Mouse (Mus musculus): ENCODE data around the gene Krtcap2.
"Not testable (repeated sequence)": the region's sequence is repeated elsewhere in the genome, so short reads cannot be mapped to it uniquely, and the experiment has no call there.

Krtcap2 gene

GRCm38 (mm10) chr3:89245688-89246171 is at the start of gene Krtcap2:
Krtcap2 (plus strand) TSS chr3:89245966.
- DNase-seq (ENCODE audit: low read depth, low spot score), result peak; percentile 83

- peak; percentile 97 for DNase-seq (ENCODE audit: low read depth, low spot score)
Observed at GRCm38 (mm10) chr3:89195979-89196877, 49.5 kb upstream of the Krtcap2 start.

DNA sequence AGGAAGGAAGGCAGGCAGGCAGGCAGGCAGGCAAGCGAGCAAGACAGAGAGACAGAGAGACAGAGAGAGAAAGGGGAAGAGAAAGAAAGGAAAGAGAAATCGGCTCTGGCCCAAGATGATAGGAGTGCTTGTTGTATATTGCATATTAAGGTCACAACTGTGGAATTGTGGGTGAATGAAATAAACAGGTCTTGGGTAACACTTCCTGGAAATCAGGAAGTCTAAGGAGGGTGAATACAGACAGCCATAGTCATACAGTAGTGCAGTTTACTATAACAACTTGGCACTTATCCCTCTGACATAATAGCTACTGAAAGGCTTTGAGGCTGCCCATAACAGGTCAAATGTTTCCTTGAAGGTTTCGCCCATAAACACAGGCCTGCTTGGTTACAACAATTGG is 45.9 kb upstream of the Krtcap2 start:
- DNase-seq (ENCODE audit: low read depth, low spot score), result peak; percentile 38

GRCm38 (mm10) chr3:89202253-89203141 is 43.3 kb upstream of the Krtcap2 start, which contains the start of gene Gba:
Gba (plus strand) TSS chr3:89202928.
- peak; percentile 98 for DNase-seq (ENCODE audit: low read depth, low spot score)

DNA sequence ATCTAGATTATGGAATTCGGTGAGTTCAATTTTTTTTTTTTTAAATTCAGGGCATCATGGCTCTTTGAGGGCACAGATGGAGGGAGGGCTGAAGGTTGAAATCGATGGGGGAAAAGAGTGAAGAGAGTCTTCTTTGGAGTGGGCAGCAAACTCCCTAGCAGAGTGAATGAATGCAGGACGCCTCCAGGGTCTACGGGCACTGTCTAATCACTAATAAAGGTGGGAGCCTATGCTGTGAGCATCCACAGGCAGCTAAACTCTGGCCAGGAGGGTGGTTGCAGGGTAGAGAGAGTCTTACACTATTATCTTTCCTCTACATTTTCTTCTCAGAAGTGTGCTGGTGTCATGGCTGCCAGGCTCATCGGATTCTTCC is 42.6 kb upstream of the Krtcap2 start:
- DNase-seq (ENCODE audit: low read depth, low spot score), result no peak

GRCm38 (mm10) chr3:89206079-89206478 is 39.7 kb upstream of the Krtcap2 start:
- no peak for DNase-seq (ENCODE audit: low read depth, low spot score)

DNA sequence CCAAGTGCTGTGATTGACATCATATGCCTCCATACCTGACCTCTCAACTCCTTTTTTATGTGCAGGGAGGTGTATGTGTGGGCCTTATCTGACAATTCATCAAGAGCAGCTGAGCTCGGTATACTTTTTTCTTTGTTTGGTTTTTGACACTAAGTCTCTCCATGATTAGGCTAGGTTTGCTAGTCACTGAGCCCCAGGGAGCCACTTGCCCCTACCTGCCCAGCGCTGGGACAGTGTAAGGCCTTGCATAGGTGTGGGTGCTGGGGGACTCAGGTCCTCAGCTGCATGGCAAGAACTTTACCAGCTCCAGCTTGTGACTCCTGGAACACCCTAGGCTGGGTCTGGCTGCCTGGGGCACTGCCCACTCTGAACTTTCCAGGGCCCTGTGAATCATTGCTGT is 39.1 kb upstream of the Krtcap2 start:
- DNase-seq (ENCODE audit: low read depth, low spot score), result no peak

- no peak for DNase-seq (ENCODE audit: low read depth, low spot score)
Observed at GRCm38 (mm10) chr3:89208075-89208657, 37.6 kb upstream of the Krtcap2 start.

DNA sequence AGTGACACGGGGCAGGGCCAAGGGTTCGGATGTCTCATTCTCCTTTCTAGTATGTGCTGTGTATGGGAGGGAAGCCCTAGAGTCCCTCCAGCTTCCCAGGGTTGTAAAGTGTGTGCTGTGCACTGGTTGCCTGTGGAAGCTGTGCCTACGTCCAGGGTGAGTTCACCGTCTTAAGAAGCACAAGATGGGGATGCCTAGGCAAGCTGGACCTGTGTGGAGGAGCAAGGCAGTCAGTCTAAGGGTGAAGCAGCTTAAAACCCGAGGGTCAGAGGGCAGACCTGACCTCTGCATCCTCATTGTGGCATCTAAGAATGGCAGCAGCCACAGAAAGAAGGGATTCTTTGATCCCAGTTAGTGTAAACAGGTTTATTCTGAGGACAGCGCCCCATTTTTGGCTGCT is 37.0 kb upstream of the Krtcap2 start:
- no peak for DNase-seq (ENCODE audit: low read depth, low spot score)

DNA sequence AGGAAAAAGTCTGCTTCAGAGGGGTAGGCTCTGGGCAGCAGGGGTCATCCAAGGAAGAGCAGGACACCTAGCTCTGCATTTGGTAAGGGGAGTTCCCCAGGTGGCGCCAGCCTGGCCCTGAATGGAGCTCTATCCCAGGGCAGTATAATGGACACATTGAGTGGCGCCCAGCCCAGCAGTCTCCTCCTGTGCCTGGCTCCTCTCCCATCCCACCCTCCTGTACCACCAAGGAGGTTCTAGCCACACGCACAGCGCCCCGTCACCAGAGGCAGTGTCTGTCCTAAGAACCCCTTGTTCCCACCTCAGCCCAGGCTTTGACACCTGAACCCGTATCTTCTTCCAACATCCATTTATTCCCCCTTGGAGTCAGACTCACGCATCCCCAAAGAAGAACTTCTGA is 36.0 kb upstream of the Krtcap2 start:
- no peak for DNase-seq (ENCODE audit: low read depth, low spot score)

- no peak for DNase-seq (ENCODE audit: low read depth, low spot score)
Observed at GRCm38 (mm10) chr3:89210162-89210561, 35.6 kb upstream of the Krtcap2 start.

DNA sequence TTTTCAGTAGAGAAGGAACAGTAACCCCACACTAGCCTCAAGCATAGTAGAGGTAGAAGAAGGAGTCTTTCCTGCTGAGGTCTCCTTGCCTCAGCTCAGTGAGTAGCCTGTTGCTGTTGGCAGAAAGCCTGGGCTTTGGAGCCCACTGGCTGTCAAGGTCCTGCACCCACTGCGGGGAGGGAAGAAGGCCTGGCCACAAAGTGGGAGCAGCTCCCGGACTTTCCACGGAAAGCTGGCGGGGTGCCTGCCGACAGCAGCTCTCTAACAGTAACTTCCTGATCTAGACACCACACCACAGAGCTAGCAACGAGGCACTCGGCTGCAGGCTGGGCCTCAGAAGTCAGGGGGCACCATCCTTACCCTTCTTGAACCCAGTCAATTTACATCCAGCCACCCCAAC is 35.0 kb upstream of the Krtcap2 start:
- no peak for DNase-seq (ENCODE audit: low read depth, low spot score)

DNA sequence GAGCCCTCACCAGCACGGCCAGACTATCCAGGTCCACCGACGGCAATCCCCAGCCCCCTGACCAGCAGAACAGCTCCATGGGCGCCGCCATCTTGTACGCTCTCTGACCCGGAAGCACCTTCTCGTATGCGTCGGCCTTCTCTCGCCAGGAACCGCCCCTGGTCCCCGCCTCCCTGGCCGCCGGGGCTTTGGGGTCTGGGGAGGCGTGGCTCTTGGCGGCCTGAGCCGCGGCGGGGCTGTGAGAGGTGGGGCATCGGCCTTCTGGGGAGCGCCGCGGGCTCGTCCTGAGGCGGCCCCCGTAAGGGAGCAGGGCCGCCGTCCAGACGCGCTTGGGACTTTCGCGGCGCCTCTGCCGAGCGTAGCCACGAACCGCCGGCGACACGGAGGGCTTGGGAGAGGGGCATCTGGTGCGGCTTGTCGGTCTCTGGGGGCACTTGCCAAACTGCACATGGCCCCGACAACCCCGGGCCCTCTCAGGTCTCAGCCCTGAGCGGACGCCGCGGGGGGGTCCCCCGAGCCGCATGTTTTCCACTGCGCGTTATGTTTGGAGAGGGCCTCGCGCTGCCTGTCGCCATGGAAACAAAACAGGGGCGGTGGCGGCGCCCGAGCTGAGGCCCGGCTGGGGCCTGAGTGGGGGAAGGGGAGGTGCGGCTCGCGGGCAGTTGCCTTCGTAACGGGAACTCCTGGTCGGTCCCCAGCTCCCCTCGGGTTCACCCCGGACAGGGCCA is 31.8 kb upstream of the Krtcap2 start:
- DNase-seq (ENCODE audit: low read depth, low spot score), result peak; percentile 95

DNA sequence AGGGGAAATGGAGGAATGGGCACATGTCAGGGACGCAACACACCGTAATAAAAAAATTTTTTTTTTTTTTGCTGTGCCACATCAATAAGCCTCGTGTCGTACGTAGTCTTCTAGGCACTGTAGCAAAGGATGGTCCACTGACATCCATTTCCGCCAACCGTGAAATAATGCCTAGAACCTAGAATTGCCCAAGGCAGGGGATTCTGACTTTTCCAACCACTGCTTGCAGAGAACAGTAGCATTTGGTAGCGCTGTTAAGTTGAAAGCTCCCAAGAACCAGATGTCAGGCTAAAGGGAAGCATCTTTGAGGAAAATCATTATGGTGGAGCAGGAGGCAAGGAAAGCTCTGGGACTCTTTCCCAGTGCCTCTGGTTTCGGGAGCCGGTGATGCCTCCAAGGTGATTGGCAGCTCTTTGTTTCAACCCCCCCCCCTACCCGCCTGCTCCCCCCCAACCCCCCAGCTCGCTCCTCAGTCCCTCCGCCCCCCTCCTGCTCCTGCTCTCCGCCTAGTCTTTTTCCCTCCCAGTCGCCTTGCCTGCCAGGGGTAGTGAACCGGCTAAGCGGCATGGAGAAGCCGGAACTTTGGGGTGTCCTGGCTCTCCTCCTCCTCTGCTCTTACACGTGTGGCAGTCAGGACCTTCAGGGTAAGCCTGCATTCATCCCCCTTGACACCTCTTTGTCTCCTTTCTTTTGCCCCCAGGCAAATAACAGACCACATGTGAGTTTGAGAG is 30.9 kb upstream of the Krtcap2 start, which contains the start of gene Thbs3:
Gene Thbs3 (plus strand): TSS at position 500 of the 731 bp plus-strand sequence.
- DNase-seq (ENCODE audit: low read depth, low spot score), result peak; percentile 67

- DNase-seq (ENCODE audit: low read depth, low spot score), result peak; percentile 98
Observed at GRCm38 (mm10) chr3:89215853-89216252, 29.9 kb upstream of the Krtcap2 start.

- DNase-seq (ENCODE audit: low read depth, low spot score), result not testable (repeated sequence)
Observed at GRCm38 (mm10) chr3:89216407-89216806, 29.4 kb upstream of the Krtcap2 start.

GRCm38 (mm10) chr3:89218271-89218670 is 27.5 kb upstream of the Krtcap2 start:
- DNase-seq (ENCODE audit: low read depth, low spot score), result no peak

GRCm38 (mm10) chr3:89219546-89219945 is 26.2 kb upstream of the Krtcap2 start:
- peak; percentile 51 for DNase-seq (ENCODE audit: low read depth, low spot score)

DNA sequence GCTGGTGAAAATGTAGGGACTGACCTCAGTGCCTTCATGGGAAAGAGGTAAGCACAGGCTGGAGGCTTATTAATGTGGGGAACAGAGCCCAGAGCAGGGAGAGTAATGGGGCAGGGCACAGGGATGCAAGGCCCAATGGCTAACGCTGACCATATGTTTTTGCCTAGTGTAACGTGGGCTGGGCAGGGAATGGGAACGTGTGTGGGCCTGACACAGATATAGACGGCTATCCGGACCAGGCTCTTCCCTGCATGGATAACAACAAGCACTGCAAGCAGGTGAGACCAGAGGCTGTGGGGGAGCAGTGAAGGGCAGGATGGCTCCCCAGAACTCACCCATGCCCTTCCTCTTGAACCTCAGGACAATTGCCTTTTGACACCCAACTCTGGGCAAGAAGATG is 24.6 kb upstream of the Krtcap2 start:
- no peak for DNase-seq (ENCODE audit: low read depth, low spot score)

GRCm38 (mm10) chr3:89224796-89225195 is 21.0 kb upstream of the Krtcap2 start:
- no peak for DNase-seq (ENCODE audit: low read depth, low spot score)
